ENCODE assay signal across 9 mouse cellular contexts in genomic region chr6:57581595-57581994, GRCm38 (mm10). TPM values are rescaled to one million over a fixed set of nuclear protein-coding genes. Genes with fewer than 3 reads are reported as not detected.
DNase-seq lines count a peak whose midpoint lies in the region; ATAC-seq and TF ChIP-seq lines count a peak whose summit lies in the region.
"Had no signal": no experiment of that assay in that cellular context is flagged by ENCODE, and none has a peak within 500 bp of the region (broad histone marks: within the 10 kb centered on the region; RNA-seq: fewer than 3 reads in every experiment).

No protein-coding gene starts in this region.

- ATAC-seq in heart, embryonic 16.5 days (replicated peaks; ENCODE audit: extremely low read depth, insufficient read depth, low FRiP score), result no peak
- ATAC-seq in hindbrain, embryonic 16.5 days, result no peak
- ATAC-seq in midbrain, embryonic 12.5 days (ENCODE audit: low FRiP score, low read depth), result peak; percentile 27; the same call in 1 of the 2 replicates
- no peak for ATAC-seq in monocyte, adult 5-6 weeks (replicated peaks; ENCODE audit: insufficient number of reproducible peaks, low FRiP score, low TSS enrichment, poor library complexity, severe bottlenecking)

- H3K4me1 ChIP-seq in heart, embryonic 16.5 days (ENCODE audit: control insufficient read depth, insufficient read depth, low read length), result peaks cover 2% of the 10 kb centered on the region; the same call in 1 of the 2 replicates
- H3K4me1 ChIP-seq in bone marrow macrophage, adult 2 months (ENCODE audit: control insufficient read depth, insufficient read depth, low read length), result no peaks in the 10 kb centered on the region
- no peaks in the 10 kb centered on the region for H3K4me1 ChIP-seq in hindbrain, embryonic 16.5 days (ENCODE audit: control insufficient read depth, insufficient read depth, low read depth, low read length)
- H3K4me1 ChIP-seq in midbrain, embryonic 12.5 days, result peaks cover 6% of the 10 kb centered on the region; the same call in 1 of the 2 replicates

- peak overlapping the region; percentile 86 for H3K4me2 ChIP-seq in heart, embryonic 16.5 days (ENCODE audit: low read depth, low read length)
- peak overlapping the region; percentile 63; the same call in 1 of the 2 replicates for H3K4me2 ChIP-seq in hindbrain, embryonic 16.5 days (ENCODE audit: low read length)
- peak overlapping the region; percentile 63 for H3K4me2 ChIP-seq in midbrain, embryonic 12.5 days (replicated peaks)

- DNase-seq in heart, postnatal 4 days, result no peak
- no peak for DNase-seq in adrenal gland, postnatal 10 days
- no peak for DNase-seq in right cerebral cortex, postnatal 14 days

- no peaks in the 10 kb centered on the region for H3K36me3 ChIP-seq in heart, embryonic 16.5 days (ENCODE audit: control insufficient read depth, insufficient read depth)
- no peaks in the 10 kb centered on the region for H3K36me3 ChIP-seq in hindbrain, embryonic 16.5 days (ENCODE audit: control insufficient read depth, insufficient read depth, low read length)
- H3K36me3 ChIP-seq in midbrain, embryonic 12.5 days, result no peaks in the 10 kb centered on the region
- H3K36me3 ChIP-seq: G1E had no signal

- WGBS in heart, embryonic 16.5 days, result 81% methylated on average over 12 of the region's 12 CpGs
- WGBS in hindbrain, embryonic 16.5 days, result 86% methylated on average over 12 of the region's 12 CpGs
- 83% methylated on average over 12 of the region's 12 CpGs for WGBS in midbrain, embryonic 12.5 days

- no peak for TF ChIP-seq POLR2A in bone marrow macrophage, adult 2 months (IDR thresholded peaks at IDR 0.05; ENCODE audit: borderline replicate concordance, low read depth, low read length)

- H3K4me3 ChIP-seq in heart, embryonic 16.5 days (ENCODE audit: low read length), result peak overlapping the region; percentile 94
- H3K4me3 ChIP-seq in bone marrow macrophage, adult 2 months (ENCODE audit: insufficient read depth, low read length), result peak overlapping the region; percentile 88
- no peak overlapping the region for H3K4me3 ChIP-seq in hindbrain, embryonic 16.5 days (ENCODE audit: low read length)
- 0 out of 2 replicates have a peak overlapping the region, but pooled peaks have one; percentile 37 for H3K4me3 ChIP-seq in midbrain, embryonic 12.5 days

- no peak for TF ChIP-seq CTCF in bone marrow macrophage, adult 2 months (IDR thresholded peaks at IDR 0.05; ENCODE audit: low read depth, low read length)

- peak overlapping the region; percentile 93; the same call in 1 of the 2 replicates for H3K9ac ChIP-seq in heart, embryonic 16.5 days (ENCODE audit: low read length)
- no peak overlapping the region for H3K9ac ChIP-seq in hindbrain, embryonic 16.5 days (ENCODE audit: low read depth, low read length)
- H3K9ac ChIP-seq in midbrain, embryonic 12.5 days (replicated peaks), result no peak overlapping the region

- no peaks in the 10 kb centered on the region for H3K27me3 ChIP-seq in heart, embryonic 16.5 days (ENCODE audit: control insufficient read depth, insufficient read depth, low read length)
- H3K27me3 ChIP-seq in hindbrain, embryonic 16.5 days (replicated peaks; ENCODE audit: control insufficient read depth, insufficient read depth, low read length), result no peaks in the 10 kb centered on the region
- H3K27me3 ChIP-seq in midbrain, embryonic 12.5 days, result no peaks in the 10 kb centered on the region

- H3K27ac ChIP-seq in heart, embryonic 16.5 days (ENCODE audit: low read length), result no peak overlapping the region
- no peak overlapping the region for H3K27ac ChIP-seq in bone marrow macrophage, adult 2 months (ENCODE audit: insufficient read depth, low read depth, low read length)
- H3K27ac ChIP-seq in hindbrain, embryonic 16.5 days (ENCODE audit: low read depth, low read length), result no peak overlapping the region
- no peak overlapping the region for H3K27ac ChIP-seq in midbrain, embryonic 12.5 days (replicated peaks)

- H3K9me3 ChIP-seq in heart, embryonic 16.5 days (replicated peaks; ENCODE audit: control insufficient read depth, low read length), result no peaks in the 10 kb centered on the region
- H3K9me3 ChIP-seq in hindbrain, embryonic 16.5 days (ENCODE audit: control insufficient read depth, low read length), result no peaks in the 10 kb centered on the region
- H3K9me3 ChIP-seq in midbrain, embryonic 12.5 days, result no peaks in the 10 kb centered on the region
- H3K9me3 ChIP-seq: G1E had no signal

RNA-seq across cellular contexts. Expression of gene Herc6, which starts 0.8 kb away (rescaled TPM):
- polyA plus RNA-seq in heart, embryonic 16.5 days (2015; fragmentation: Nextera tagmentation; extraction: Ambion mirVana), result 4.2 and 6.6 TPM in 2 replicates
- total RNA-seq in heart, postnatal 4 days (2021), result 1 to 10 TPM; 5.6 to 5.7 TPM
- 37.9 and 53.1 TPM in 2 replicates for polyA plus RNA-seq in bone marrow macrophage, adult 2 months (2012; ENCODE audit: insufficient read depth, insufficient read length, missing spikeins)
- 1.1 and 1.6 TPM in 2 replicates for polyA plus RNA-seq in hindbrain, embryonic 16.5 days (2015; fragmentation: Nextera tagmentation; extraction: Ambion mirVana)
- 1.5 TPM in 2 replicates for polyA plus RNA-seq in midbrain, embryonic 12.5 days (2016; fragmentation: Nextera tagmentation; extraction: Ambion mirVana)
- total RNA-seq in monocyte, adult 5-6 weeks (2017), result 19.4 to 42.9 TPM (median 38.9 TPM) in 3 replicates
- total RNA-seq in adrenal gland, postnatal 10 days (2021), result 1 to 10 TPM; 8.3 to 8.8 TPM
- polyA plus RNA-seq: G1E had no signal

RNA-seq across cellular contexts. Expression of gene Ppm1k, which starts 46.3 kb away (rescaled TPM):
- 12.2 and 15.7 TPM in 2 replicates for polyA plus RNA-seq in heart, embryonic 16.5 days (2015; fragmentation: Nextera tagmentation; extraction: Ambion mirVana)
- total RNA-seq in heart, postnatal 4 days (2021), result 10 to 100 TPM; 14.7 to 18.8 TPM
- polyA plus RNA-seq in bone marrow macrophage, adult 2 months (2012; ENCODE audit: insufficient read depth, insufficient read length, missing spikeins), result 10.2 and 16.2 TPM in 2 replicates
- 7.3 and 7.7 TPM in 2 replicates for polyA plus RNA-seq in hindbrain, embryonic 16.5 days (2015; fragmentation: Nextera tagmentation; extraction: Ambion mirVana)
- polyA plus RNA-seq in midbrain, embryonic 12.5 days (2016; fragmentation: Nextera tagmentation; extraction: Ambion mirVana), result 6.7 and 8.2 TPM in 2 replicates
- total RNA-seq in monocyte, adult 5-6 weeks (2017), result 11.2 to 50.5 TPM (median 12.1 TPM) in 3 replicates
- total RNA-seq in adrenal gland, postnatal 10 days (2021), result 10 to 100 TPM; 34.1 to 45.0 TPM
